Mouse (Mus musculus): Measurements from ENCODE around the gene Zdhhc16. TPM values are rescaled to one million over a fixed set of nuclear protein-coding genes. Genes with fewer than 3 reads are reported as not detected.

Gene Zdhhc16
- total and polyA plus RNA-seq, 3 experiments: 30.3 to 54.3 (median 45.5) TPM

DNA sequence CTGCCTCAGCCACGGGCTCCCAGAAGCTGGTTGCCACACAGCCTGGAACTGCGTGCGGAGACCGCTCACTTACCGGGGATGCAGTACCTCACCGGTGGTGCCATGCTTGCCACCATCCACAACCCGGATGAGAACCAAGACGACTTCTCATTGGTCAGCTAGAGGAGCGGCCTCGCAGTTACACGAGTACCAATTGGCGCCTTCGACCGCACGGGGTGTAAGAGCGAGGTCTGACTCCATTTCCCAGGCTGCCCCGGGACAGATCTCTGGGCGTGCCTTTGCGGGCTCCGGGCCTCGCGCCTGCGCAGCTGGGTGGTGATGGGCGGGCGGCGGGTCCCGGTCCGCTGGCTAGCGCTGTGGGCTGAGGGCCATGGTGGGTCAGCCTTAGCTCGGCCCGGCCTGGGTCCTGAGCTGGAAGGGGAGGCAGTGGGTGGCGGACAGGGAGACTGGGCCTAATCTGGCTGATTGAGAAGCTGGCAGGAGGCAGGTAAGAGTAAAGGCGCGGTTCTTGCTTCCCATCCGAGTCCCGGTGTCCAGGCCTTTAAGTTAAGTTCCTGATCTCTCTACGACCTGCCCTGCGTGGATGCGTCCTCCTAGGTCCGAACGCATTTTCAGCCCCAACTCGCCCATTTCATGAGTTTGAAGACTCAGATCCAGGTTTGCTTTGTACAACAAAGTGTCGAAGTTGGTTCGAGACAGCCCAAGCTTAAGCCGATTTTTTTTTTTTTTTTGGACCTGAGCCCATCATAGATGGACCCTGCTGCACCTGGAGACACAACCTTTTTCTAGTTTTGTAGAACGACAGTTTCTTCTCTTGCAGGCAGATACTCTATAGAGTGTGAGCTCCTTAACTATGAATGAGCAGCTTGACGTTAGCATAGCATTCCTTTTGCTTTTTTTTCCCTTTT lies at the start of gene Zdhhc16, which contains the start of gene Exosc1 (continued):
- TF ChIP-seq ETS1 (conservative IDR thresholded peaks at IDR 0.05; ENCODE audit: low read depth, low read length): no peak

DNA sequence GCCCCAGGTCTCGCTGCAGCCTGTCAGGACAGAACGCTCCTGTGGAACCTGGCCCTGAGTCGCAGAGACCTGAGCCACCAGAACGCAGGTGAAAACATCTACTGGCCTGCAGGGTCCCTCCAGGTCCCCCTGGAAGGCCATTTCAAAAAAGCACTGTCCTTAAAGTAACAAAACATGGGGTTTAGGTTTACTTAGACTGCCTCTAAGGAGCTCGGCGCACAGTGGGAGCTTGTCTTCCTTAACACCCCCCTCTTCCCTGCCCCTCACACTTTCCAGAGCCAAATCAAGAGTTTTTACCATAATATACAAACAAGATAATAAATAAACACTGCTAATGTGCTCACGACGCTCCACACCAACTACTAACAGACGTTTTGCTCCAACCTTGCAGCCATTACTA lies 49.4 kb upstream of the Zdhhc16 start:
- H3K9me3 ChIP-seq (replicated peaks; ENCODE audit: low read length): no peaks in the 10 kb centered on the region
- H3K36me3 ChIP-seq (replicated peaks in 1 of 2; ENCODE audit: control insufficient read depth in 1 of 2, insufficient read depth in 1 of 2, low read length in 1 of 2): peaks cover 79 to 97% of the 10 kb centered on the region in 2 experiments
- H3K79me2 ChIP-seq (replicated peaks; ENCODE audit: control insufficient read depth, extremely low read depth, insufficient read depth, poor library complexity, severe bottlenecking): no peaks in the 10 kb centered on the region
- H3K4me3 ChIP-seq (replicated peaks in 1 of 3; ENCODE audit: low read depth in 2 of 3, low read length in 2 of 3, poor library complexity in 1 of 3): no peak overlapping the region
- in situ Hi-C loops (cut with MboI; ENCODE audit: low pct_ligation_motif_present, low pct_unique_long_range_greater_than_20kb, low sequenced_read_pairs): no loop called here
- no peak overlapping the region for H3K27ac ChIP-seq (ENCODE audit: insufficient read depth, low read depth)
- no peak overlapping the region for H3K4me2 ChIP-seq (ENCODE audit: insufficient read depth, low read depth, poor library complexity, severe bottlenecking)
- H3K9ac ChIP-seq (ENCODE audit: insufficient read depth, low read depth): no peak overlapping the region
- no peaks in the 10 kb centered on the region for H3K4me1 ChIP-seq (ENCODE audit: control insufficient read depth in 1 of 2, insufficient read depth in 2 of 2)
- dilution Hi-C loops (cut with MboI; ENCODE audit: extremely low pct_ligation_motif_present, extremely low pct_unique_long_range_greater_than_20kb, low sequenced_read_pairs): no loop called here
- no peaks in the 10 kb centered on the region for H3K27me3 ChIP-seq (replicated peaks)
- no peak for DNase-seq (ENCODE audit: extremely low read depth)
- TF ChIP-seq CHD2 (IDR thresholded peaks at IDR 0.05; ENCODE audit: low read length) (no peak), TCF12 (IDR thresholded peaks at IDR 0.05; ENCODE audit: low read depth, low read length) (no peak), E2F4 (IDR thresholded peaks at IDR 0.05; ENCODE audit: insufficient replicate concordance, low read depth, low read length) (no peak), MXI1 (IDR thresholded peaks at IDR 0.05; ENCODE audit: low read depth, low read length) (no peak), USF2 (conservative IDR thresholded peaks at IDR 0.05; ENCODE audit: low read depth, low read length) (no peak), USF1 (IDR thresholded peaks at IDR 0.05; ENCODE audit: low read depth, low read length) (no peak), SMC3 (IDR thresholded peaks at IDR 0.05; ENCODE audit: low read depth, low read length) (no peak), EP300 (IDR thresholded peaks at IDR 0.05; ENCODE audit: low read length) (no peak), PAX5 (IDR thresholded peaks at IDR 0.05; ENCODE audit: low read length) (no peak), MAZ (IDR thresholded peaks at IDR 0.05; ENCODE audit: low read depth, low read length) (no peak)

DNA sequence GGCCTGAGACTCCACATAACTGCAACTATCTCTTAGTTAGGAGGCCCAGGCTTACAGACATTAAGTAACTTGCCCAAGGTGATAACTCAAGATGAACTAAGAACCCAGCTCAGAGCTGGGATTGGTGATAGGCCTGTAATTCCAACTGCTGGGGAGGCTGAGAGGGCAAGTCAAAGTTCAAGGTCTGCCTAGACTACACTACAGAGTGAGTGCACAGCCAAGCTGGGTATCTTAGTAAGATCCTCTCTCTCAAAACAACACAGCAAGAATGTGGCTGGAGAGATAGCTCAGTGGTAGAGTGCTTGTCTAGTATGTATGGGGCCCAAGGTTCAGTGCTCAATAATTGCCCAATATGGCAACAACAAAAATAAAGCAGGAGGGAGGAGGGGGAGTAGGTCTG lies 45.1 kb upstream of the Zdhhc16 start:
- H3K36me3 ChIP-seq (replicated peaks in 1 of 2; ENCODE audit: control insufficient read depth in 1 of 2, insufficient read depth in 1 of 2, low read length in 1 of 2): peaks cover 79 to 94% of the 10 kb centered on the region in 2 experiments
- TF ChIP-seq MAFK (IDR thresholded peaks at IDR 0.05; ENCODE audit: insufficient replicate concordance, low read length) (no peak), MAZ (IDR thresholded peaks at IDR 0.05; ENCODE audit: low read depth, low read length) (no peak), EP300 (IDR thresholded peaks at IDR 0.05; ENCODE audit: low read length) (no peak), MEF2A (IDR thresholded peaks at IDR 0.05; ENCODE audit: borderline replicate concordance, low read depth, low read length) (no peak), CTCF (conservative IDR thresholded peaks at IDR 0.05 in 1 of 2, IDR thresholded peaks at IDR 0.05 in 1 of 2; ENCODE audit: low read depth in 2 of 2, low read length in 2 of 2) (no peak)

More for the DNA sequence above, 45.1 kb upstream of the Zdhhc16 start:
- DNase-seq (ENCODE audit: extremely low read depth): no peak
- dilution Hi-C loops (cut with MboI; ENCODE audit: extremely low pct_ligation_motif_present, extremely low pct_unique_long_range_greater_than_20kb, low sequenced_read_pairs) (no loop called here), in situ Hi-C loops (cut with MboI; ENCODE audit: low pct_ligation_motif_present, low pct_unique_long_range_greater_than_20kb, low sequenced_read_pairs) (no loop called here)
- H3K4me3 ChIP-seq (replicated peaks in 1 of 3; ENCODE audit: low read depth in 2 of 3, low read length in 2 of 3, poor library complexity in 1 of 3): no peak overlapping the region
- no peaks in the 10 kb centered on the region for H3K4me1 ChIP-seq (ENCODE audit: control insufficient read depth in 1 of 2, insufficient read depth in 2 of 2)
- no peak overlapping the region for H3K27ac ChIP-seq (ENCODE audit: insufficient read depth, low read depth)
- no peak overlapping the region for H3K4me2 ChIP-seq (ENCODE audit: insufficient read depth, low read depth, poor library complexity, severe bottlenecking)
- no peaks in the 10 kb centered on the region for H3K27me3 ChIP-seq (replicated peaks)
- no peak overlapping the region for H3K9ac ChIP-seq (ENCODE audit: insufficient read depth, low read depth)
- H3K79me2 ChIP-seq (replicated peaks; ENCODE audit: control insufficient read depth, extremely low read depth, insufficient read depth, poor library complexity, severe bottlenecking): no peaks in the 10 kb centered on the region
- H3K9me3 ChIP-seq (replicated peaks; ENCODE audit: low read length): no peaks in the 10 kb centered on the region
